Mouse (Mus musculus) midbrain, embryonic 14.5 days (tissue): ENCODE results near the gene Rnase12. TPM values are rescaled to one million over a fixed set of nuclear protein-coding genes. Genes with fewer than 3 reads are reported as not detected.
"Not testable (repeated sequence)": the region's sequence is repeated elsewhere in the genome, so short reads cannot be mapped to it uniquely, and the experiment has no call there.

Source experiments
- ATAC-seq: fragments of 200-750 bp; cut with Nextera tagmentation; 2 replicates; pipeline ENCODE4 v1.8.0; 2017; ENCODE audit warnings: moderate number of reproducible peaks, moderate library complexity; ENCODE audit not compliant: low FRiP score, low TSS enrichment
- DNase-seq: peaks from one replicate; pipeline ENCODE4 v3.0.0-alpha.2; 2015
- H3K27ac ChIP-seq: fragments of 300-500 bp; sonication (generic); replicated peaks from 2 replicates; pipeline ENCODE4 v1.5.1; 2014; ENCODE audit warnings: mild to moderate bottlenecking, low read depth, low read length, moderate library complexity
- H3K27me3 ChIP-seq: fragments of 300-500 bp; sonication (generic); 2 replicates; pipeline ENCODE4 v1.6.1; 2014; ENCODE audit warnings: low read length, control low read depth, mixed read lengths; ENCODE audit not compliant: control insufficient read depth, insufficient read depth
- H3K36me3 ChIP-seq: fragments of 300-500 bp; sonication (generic); 2 replicates; pipeline ENCODE4 v1.6.1; 2014; ENCODE audit warnings: low read length, control low read depth; ENCODE audit not compliant: control insufficient read depth, insufficient read depth
- H3K4me1 ChIP-seq: fragments of 300-500 bp; sonication (generic); 2 replicates; pipeline ENCODE4 v1.6.1; 2014; ENCODE audit warnings: mild to moderate bottlenecking, antibody characterized with exemption, low read length, control low read depth; ENCODE audit not compliant: control insufficient read depth, insufficient read depth
- H3K4me2 ChIP-seq: fragments of 300-500 bp; sonication (generic); 2 replicates; pipeline ENCODE4 v1.6.1; 2014; ENCODE audit warnings: mild to moderate bottlenecking, low read length, moderate library complexity
- H3K4me3 ChIP-seq: fragments of 300-500 bp; sonication (generic); replicated peaks from 2 replicates; pipeline ENCODE4 v1.5.1; 2014; ENCODE audit warnings: low read depth, low read length
- H3K9ac ChIP-seq: fragments of 300-500 bp; sonication (generic); replicated peaks from 2 replicates; pipeline ENCODE4 v1.6.1; 2014; ENCODE audit warnings: mild to moderate bottlenecking, low read length, moderate library complexity
- H3K9me3 ChIP-seq: fragments of 300-500 bp; sonication (generic); 2 replicates; pipeline ENCODE4 v1.6.1; 2016; ENCODE audit warnings: low read length, control low read depth, mixed read lengths; ENCODE audit not compliant: control insufficient read depth
- WGBS: fragments of 180-500 bp; shearing (Covaris S2); extraction: QIAGEN DNeasy Blood & Tissue Kit; methylation state at CpG from one replicate; pipeline ENCODE4 v1.1.7; 2014; 5-methylcytosine and 5-hydroxymethylcytosine counted together
- polyA plus RNA-seq: library from polyadenylated mRNA; unstranded; fragments of >200 nt; fragmentation: Nextera tagmentation; extraction: Ambion mirVana; gene quantifications from 2 replicates; pipeline ENCODE4 v1.2.1, GENCODE M21; 2014

The Rnase12 gene
- polyA plus RNA-seq, 1 experiment from 2014 or later = 0.34 TPM

DNA sequence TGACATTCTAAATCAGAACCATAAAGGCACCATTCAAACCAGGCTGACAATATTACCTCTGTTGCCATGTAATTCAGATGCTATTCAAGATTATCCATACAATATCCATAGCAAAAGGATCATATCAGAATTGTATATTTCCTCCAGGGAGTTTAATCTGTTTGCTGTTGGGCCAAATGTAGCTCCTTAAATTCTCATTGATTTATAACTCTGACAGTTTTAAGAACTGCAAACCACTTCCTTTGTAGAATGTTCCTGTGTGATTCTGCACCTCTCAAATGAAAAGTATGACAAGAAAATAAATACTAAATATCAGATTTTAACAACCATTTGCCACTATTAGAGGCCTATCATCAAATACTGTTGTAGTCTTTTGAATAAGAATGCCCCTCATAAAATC, 41.7 kb downstream of the Rnase12 start:
- Histone ChIP-seq H3K36me3 (no peaks in the 10 kb centered on the region), H3K9me3 (no peaks in the 10 kb centered on the region)

GRCm38 (mm10) chr14:51014724-51015123, 42.7 kb downstream of the Rnase12 start:
- not testable (repeated sequence) for ATAC-seq, H3K27ac ChIP-seq, DNase-seq, H3K4me3 ChIP-seq, H3K9me3 ChIP-seq, H3K27me3 ChIP-seq, H3K9ac ChIP-seq, H3K4me1 ChIP-seq, H3K36me3 ChIP-seq, H3K4me2 ChIP-seq
- WGBS = 92% methylated on average over 3 of the region's 3 CpGs

More for the DNA sequence above, 41.7 kb downstream of the Rnase12 start:
- Histone ChIP-seq H3K27ac (no peak overlapping the region), H3K4me1 (no peaks in the 10 kb centered on the region), H3K27me3 (no peaks in the 10 kb centered on the region), H3K9ac (no peak overlapping the region), H3K4me2 (no peak overlapping the region), H3K4me3 (no peak overlapping the region)
- DNase-seq = no peak
- no peak for ATAC-seq

- whole genome bisulfite sequencing = 87% methylated on average over 6 of the region's 6 CpGs
- no peaks in the 10 kb centered on the region for H3K9me3 ChIP-seq
- no peak overlapping the region for H3K27ac ChIP-seq
- H3K4me1 ChIP-seq = no peaks in the 10 kb centered on the region
- H3K36me3 ChIP-seq = no peaks in the 10 kb centered on the region
- no peak overlapping the region for H3K4me3 ChIP-seq
- ATAC-seq (no peak), DNase-seq (no peak)
- H3K27me3 ChIP-seq = no peaks in the 10 kb centered on the region
- H3K9ac ChIP-seq = no peak overlapping the region
- H3K4me2 ChIP-seq = no peak overlapping the region
These were observed 47.9 kb downstream of the Rnase12 start for GRCm38 (mm10) chr14:51009572-51009971.

GRCm38 (mm10) chr14:51008781-51009180, 48.7 kb downstream of the Rnase12 start:
- 91% methylated on average over 4 of the region's 4 CpGs for WGBS
- Histone ChIP-seq H3K4me1 (no peaks in the 10 kb centered on the region), H3K9me3 (no peaks in the 10 kb centered on the region), H3K27ac (no peak overlapping the region), H3K4me2 (no peak overlapping the region), H3K4me3 (no peak overlapping the region), H3K36me3 (no peaks in the 10 kb centered on the region), H3K9ac (no peak overlapping the region), H3K27me3 (no peaks in the 10 kb centered on the region)
- DNase-seq (no peak), ATAC-seq (no peak)

DNA sequence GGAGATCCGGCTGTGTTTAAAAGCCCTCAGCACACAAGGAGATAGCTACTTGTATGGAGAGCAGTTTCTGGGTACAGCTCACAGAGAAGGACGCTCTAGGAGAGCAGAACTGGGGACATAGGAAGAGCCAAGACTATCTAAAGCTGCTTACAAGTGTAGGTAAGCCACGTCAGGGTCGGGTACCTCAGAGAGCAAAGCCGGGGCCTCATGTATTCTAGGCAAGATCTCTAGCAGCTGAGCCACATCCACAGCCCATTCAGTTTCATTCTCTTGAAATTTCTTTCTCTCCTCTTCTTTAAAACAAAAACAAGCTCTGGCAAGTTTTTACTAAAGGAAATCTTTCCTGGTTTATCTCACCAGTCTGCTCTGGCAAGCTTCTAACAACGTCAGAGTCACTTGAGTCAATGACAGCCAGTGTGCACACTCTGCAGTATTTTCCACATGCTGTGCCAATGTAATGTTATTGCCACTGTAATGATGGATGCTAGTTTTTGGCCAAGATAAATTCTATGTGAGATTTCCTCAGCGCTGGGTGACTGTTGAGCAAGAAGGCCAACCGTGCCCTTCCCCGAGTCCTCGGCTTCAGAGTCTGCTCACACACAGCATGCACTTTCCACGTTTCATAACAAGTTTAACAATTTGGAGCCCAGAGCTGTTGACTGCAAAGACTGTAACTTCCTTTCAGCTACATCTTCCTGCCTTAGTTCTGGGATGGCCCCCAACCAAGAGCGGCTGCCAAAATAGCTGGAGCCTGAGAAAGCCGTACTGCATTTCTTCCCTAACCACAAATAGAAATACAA, 49.3 kb downstream of the Rnase12 start:
- no peak for DNase-seq
- Histone ChIP-seq H3K4me2 (no peak overlapping the region), H3K36me3 (no peaks in the 10 kb centered on the region), H3K27ac (no peak overlapping the region), H3K27me3 (no peaks in the 10 kb centered on the region), H3K4me3 (no peak overlapping the region), H3K9ac (no peak overlapping the region), H3K4me1 (no peaks in the 10 kb centered on the region), H3K9me3 (no peaks in the 10 kb centered on the region)
- no peak for ATAC-seq
- WGBS = 86% methylated on average over 13 of the region's 13 CpGs

GRCm38 (mm10) chr14:51007152-51007801, 50.2 kb downstream of the Rnase12 start, which contains the start of gene Rnase10:
Gene Rnase10 (plus strand): TSS chr14:51007751.
- Histone ChIP-seq H3K9ac (no peak within 1 kb of the TSS), H3K36me3 (no peaks in the 10 kb centered on the region), H3K4me1 (no peaks in the 10 kb centered on the region), H3K4me3 (no peak within 1 kb of the TSS), H3K4me2 (no peak within 1 kb of the TSS), H3K27me3 (no peaks in the 10 kb centered on the region), H3K27ac (no peak within 1 kb of the TSS), H3K9me3 (no peaks in the 10 kb centered on the region)
- ATAC-seq (no peak), DNase-seq (no peak)
- 90% methylated on average over 8 of the region's 8 CpGs for WGBS

Other genes starting within 250 kb of the Rnase12 start
- gene Ccnb1ip1, start 249.9 kb downstream of the Rnase12 start, polyA plus RNA-seq = 0.15 TPM in 1 of 2 replicates, not detected in the other
- gene Parp2, start 249.8 kb downstream of the Rnase12 start, polyA plus RNA-seq = 47.9 and 51.2 TPM in 2 replicates
- gene Tep1, start 187.1 kb downstream of the Rnase12 start, polyA plus RNA-seq = 2.0 and 3.4 TPM in 2 replicates
- 0.76 and 1.4 TPM in 2 replicates for gene Klhl33, start 160.2 kb downstream of the Rnase12 start, polyA plus RNA-seq
- gene Osgep, start 132.8 kb downstream of the Rnase12 start, polyA plus RNA-seq = 110 and 116 TPM in 2 replicates
- gene Apex1, start 132.7 kb downstream of the Rnase12 start, polyA plus RNA-seq = 223 and 227 TPM in 2 replicates
- gene Pip4p1, start 126.8 kb downstream of the Rnase12 start, polyA plus RNA-seq = 90.3 and 119 TPM in 2 replicates
- gene Pnp, start 126.6 kb downstream of the Rnase12 start, polyA plus RNA-seq = 15.7 and 24.6 TPM in 2 replicates
- gene Gm49342, start 113.1 kb downstream of the Rnase12 start, polyA plus RNA-seq = 0.95 TPM in 1 of 2 replicates, not detected in the other
- 0.19 and 0.50 TPM in 2 replicates for gene Pnp2, start 101.7 kb downstream of the Rnase12 start, polyA plus RNA-seq
- not detected in 2 replicates for gene Rnase10, start 49.9 kb downstream of the Rnase12 start, polyA plus RNA-seq
- not detected in 2 replicates for gene Rnase9, start 15.8 kb downstream of the Rnase12 start, polyA plus RNA-seq
- not detected in 2 replicates for gene Rnase11, start 7.5 kb downstream of the Rnase12 start, polyA plus RNA-seq
- gene Olfr750, start 16.8 kb upstream of the Rnase12 start, polyA plus RNA-seq = 0.11 TPM in 1 of 2 replicates, not detected in the other
- gene Rnase4, start 33.4 kb upstream of the Rnase12 start, polyA plus RNA-seq = 9.6 and 12.7 TPM in 2 replicates
- gene Ang, start 33.5 kb upstream of the Rnase12 start, polyA plus RNA-seq = 1.5 and 2.7 TPM in 2 replicates
- not detected in 2 replicates for gene Eddm3b, start 56.8 kb upstream of the Rnase12 start, polyA plus RNA-seq
- 1.1 TPM in 1 of 2 replicates, not detected in the other for gene Rnase6, start 66.2 kb upstream of the Rnase12 start, polyA plus RNA-seq
- 0.23 TPM in 1 of 2 replicates, not detected in the other for gene Rnase1, start 89.1 kb upstream of the Rnase12 start, polyA plus RNA-seq
- not detected in 2 replicates for gene Rnase2b, start 104.6 kb upstream of the Rnase12 start, polyA plus RNA-seq
- not detected in 2 replicates for gene Ang2, start 141.5 kb upstream of the Rnase12 start, polyA plus RNA-seq
- gene Ear14, start 145.7 kb upstream of the Rnase12 start, polyA plus RNA-seq = not detected in 2 replicates
- gene Rnase2a, start 198.5 kb upstream of the Rnase12 start, polyA plus RNA-seq = not detected in 2 replicates